Mouse (Mus musculus): Measurements from ENCODE around the gene Cd300lb. TPM values are rescaled to one million over a fixed set of nuclear protein-coding genes. Genes with fewer than 3 reads are reported as not detected.

The Cd300lb gene
- polyA plus RNA-seq, 1 experiment: 220 TPM

GRCm38 (mm10) chr11:114889991-114890518 is 44.1 kb downstream of the Cd300lb start, which contains the start of gene Cd300a:
Gene Cd300a (plus strand): TSS chr11:114890041.
- TF ChIP-seq POLR2A (IDR thresholded peaks at IDR 0.05; ENCODE audit: borderline replicate concordance, low read depth, low read length) (no peak), CTCF (IDR thresholded peaks at IDR 0.05; ENCODE audit: low read depth, low read length) (no peak)
- peaks cover 51% of the 10 kb centered on the region for H3K4me1 ChIP-seq (ENCODE audit: control insufficient read depth, insufficient read depth, low read length)
- peak within 1 kb of the TSS; percentile 94 for H3K4me3 ChIP-seq (ENCODE audit: insufficient read depth, low read length)
- peak within 1 kb of the TSS; percentile 99 for H3K27ac ChIP-seq (ENCODE audit: insufficient read depth, low read depth, low read length)

GRCm38 (mm10) chr11:114884380-114885100 is 49.6 kb downstream of the Cd300lb start:
- H3K4me1 ChIP-seq (ENCODE audit: control insufficient read depth, insufficient read depth, low read length): peaks cover 75% of the 10 kb centered on the region
- H3K4me3 ChIP-seq (ENCODE audit: insufficient read depth, low read length): no peak overlapping the region
- TF ChIP-seq CTCF (IDR thresholded peaks at IDR 0.05; ENCODE audit: low read depth, low read length) (no peak), POLR2A (IDR thresholded peaks at IDR 0.05; ENCODE audit: borderline replicate concordance, low read depth, low read length) (no peak)
- H3K27ac ChIP-seq (ENCODE audit: insufficient read depth, low read depth, low read length): peak overlapping the region; percentile 96

- H3K4me1 ChIP-seq (ENCODE audit: control insufficient read depth, insufficient read depth, low read length): peaks cover 77% of the 10 kb centered on the region
- H3K27ac ChIP-seq (ENCODE audit: insufficient read depth, low read depth, low read length): peak overlapping the region; percentile 96
- TF ChIP-seq POLR2A (IDR thresholded peaks at IDR 0.05; ENCODE audit: borderline replicate concordance, low read depth, low read length) (no peak), CTCF (IDR thresholded peaks at IDR 0.05; ENCODE audit: low read depth, low read length) (no peak)
- H3K4me3 ChIP-seq (ENCODE audit: insufficient read depth, low read length): no peak overlapping the region
Measured at GRCm38 (mm10) chr11:114883251-114883789, 50.9 kb downstream of the Cd300lb start.

GRCm38 (mm10) chr11:114880589-114880988 is 53.6 kb downstream of the Cd300lb start:
- H3K27ac ChIP-seq (ENCODE audit: insufficient read depth, low read depth, low read length): peak overlapping the region; percentile 82

GRCm38 (mm10) chr11:114880185-114880584 is 54.0 kb downstream of the Cd300lb start:
- TF ChIP-seq POLR2A (IDR thresholded peaks at IDR 0.05; ENCODE audit: borderline replicate concordance, low read depth, low read length) (no peak), CTCF (IDR thresholded peaks at IDR 0.05; ENCODE audit: low read depth, low read length) (no peak)
- peaks cover 75% of the 10 kb centered on the region for H3K4me1 ChIP-seq (ENCODE audit: control insufficient read depth, insufficient read depth, low read length)
- H3K4me3 ChIP-seq (ENCODE audit: insufficient read depth, low read length): no peak overlapping the region
- peak overlapping the region; percentile 82 for H3K27ac ChIP-seq (ENCODE audit: insufficient read depth, low read depth, low read length)

More at GRCm38 (mm10) chr11:114880589-114880988, 53.6 kb downstream of the Cd300lb start:
- TF ChIP-seq CTCF (IDR thresholded peaks at IDR 0.05; ENCODE audit: low read depth, low read length) (peak; percentile 94), POLR2A (IDR thresholded peaks at IDR 0.05; ENCODE audit: borderline replicate concordance, low read depth, low read length) (no peak)
- Histone ChIP-seq H3K4me1 (ENCODE audit: control insufficient read depth, insufficient read depth, low read length) (peaks cover 79% of the 10 kb centered on the region), H3K4me3 (ENCODE audit: insufficient read depth, low read length) (no peak overlapping the region)

- H3K4me1 ChIP-seq (ENCODE audit: control insufficient read depth, insufficient read depth, low read length): peaks cover 71% of the 10 kb centered on the region
- H3K27ac ChIP-seq (ENCODE audit: insufficient read depth, low read depth, low read length): peak overlapping the region; percentile 94
- TF ChIP-seq POLR2A (IDR thresholded peaks at IDR 0.05; ENCODE audit: borderline replicate concordance, low read depth, low read length): no peak
- no peak for TF ChIP-seq CTCF (IDR thresholded peaks at IDR 0.05; ENCODE audit: low read depth, low read length)
- H3K4me3 ChIP-seq (ENCODE audit: insufficient read depth, low read length): no peak overlapping the region
Measured at GRCm38 (mm10) chr11:114879666-114880065, 54.5 kb downstream of the Cd300lb start.

- Histone ChIP-seq H3K27ac (ENCODE audit: insufficient read depth, low read depth, low read length) (peak overlapping the region; percentile 12; the same call in 1 of the 2 replicates), H3K4me1 (ENCODE audit: control insufficient read depth, insufficient read depth, low read length) (peaks cover 52% of the 10 kb centered on the region), H3K4me3 (ENCODE audit: insufficient read depth, low read length) (no peak overlapping the region)
- TF ChIP-seq CTCF (IDR thresholded peaks at IDR 0.05; ENCODE audit: low read depth, low read length) (no peak), POLR2A (IDR thresholded peaks at IDR 0.05; ENCODE audit: borderline replicate concordance, low read depth, low read length) (no peak)
Measured at GRCm38 (mm10) chr11:114877145-114877544, 57.0 kb downstream of the Cd300lb start.

- Histone ChIP-seq H3K27ac (ENCODE audit: insufficient read depth, low read depth, low read length) (peak overlapping the region; percentile 12; the same call in 1 of the 2 replicates), H3K4me3 (ENCODE audit: insufficient read depth, low read length) (no peak overlapping the region), H3K4me1 (ENCODE audit: control insufficient read depth, insufficient read depth, low read length) (peaks cover 47% of the 10 kb centered on the region)
- no peak for TF ChIP-seq POLR2A (IDR thresholded peaks at IDR 0.05; ENCODE audit: borderline replicate concordance, low read depth, low read length)
- TF ChIP-seq CTCF (IDR thresholded peaks at IDR 0.05; ENCODE audit: low read depth, low read length): no peak
Measured at GRCm38 (mm10) chr11:114876621-114877020, 57.6 kb downstream of the Cd300lb start.

GRCm38 (mm10) chr11:114876176-114876575 is 58.0 kb downstream of the Cd300lb start:
- H3K4me1 ChIP-seq (ENCODE audit: control insufficient read depth, insufficient read depth, low read length): peaks cover 43% of the 10 kb centered on the region
- TF ChIP-seq POLR2A (IDR thresholded peaks at IDR 0.05; ENCODE audit: borderline replicate concordance, low read depth, low read length): no peak
- no peak for TF ChIP-seq CTCF (IDR thresholded peaks at IDR 0.05; ENCODE audit: low read depth, low read length)
- no peak overlapping the region for H3K27ac ChIP-seq (ENCODE audit: insufficient read depth, low read depth, low read length)
- H3K4me3 ChIP-seq (ENCODE audit: insufficient read depth, low read length): no peak overlapping the region

GRCm38 (mm10) chr11:114875301-114875801 is 58.8 kb downstream of the Cd300lb start:
- H3K4me3 ChIP-seq (ENCODE audit: insufficient read depth, low read length): no peak overlapping the region
- peaks cover 37% of the 10 kb centered on the region for H3K4me1 ChIP-seq (ENCODE audit: control insufficient read depth, insufficient read depth, low read length)
- no peak overlapping the region for H3K27ac ChIP-seq (ENCODE audit: insufficient read depth, low read depth, low read length)
- TF ChIP-seq CTCF (IDR thresholded peaks at IDR 0.05; ENCODE audit: low read depth, low read length) (no peak), POLR2A (IDR thresholded peaks at IDR 0.05; ENCODE audit: borderline replicate concordance, low read depth, low read length) (no peak)

Measured in bone marrow macrophage, adult 2 months (primary cell).